Mouse (Mus musculus): ENCODE data around the gene Cxcr5. TPM values are rescaled to one million over a fixed set of nuclear protein-coding genes. Genes with fewer than 3 reads are reported as not detected.

Cxcr5 gene
- total RNA-seq, 2 experiments from 2014 or later = not detected

- no peak for ATAC-seq (replicated peaks; ENCODE audit: poor library complexity)
Observed at GRCm38 (mm10) chr9:44539816-44540421, 21.8 kb downstream of the Cxcr5 start.

GRCm38 (mm10) chr9:44537625-44538301 is 23.9 kb downstream of the Cxcr5 start:
- peak; percentile 75 for ATAC-seq (replicated peaks; ENCODE audit: poor library complexity)

- ATAC-seq (replicated peaks; ENCODE audit: poor library complexity) = no peak
Observed at GRCm38 (mm10) chr9:44532991-44533580, 28.6 kb downstream of the Cxcr5 start.

- ATAC-seq (replicated peaks; ENCODE audit: poor library complexity) = no peak
Observed at GRCm38 (mm10) chr9:44528340-44528739, 33.3 kb downstream of the Cxcr5 start.

GRCm38 (mm10) chr9:44526337-44527112 is 35.2 kb downstream of the Cxcr5 start:
- ATAC-seq (replicated peaks; ENCODE audit: poor library complexity) = no peak

- ATAC-seq (replicated peaks; ENCODE audit: poor library complexity) = no peak
Observed at GRCm38 (mm10) chr9:44525589-44525988, 36.1 kb downstream of the Cxcr5 start.

- no peak for ATAC-seq (replicated peaks; ENCODE audit: poor library complexity)
Observed at GRCm38 (mm10) chr9:44525001-44525400, 36.7 kb downstream of the Cxcr5 start.

- ATAC-seq (replicated peaks; ENCODE audit: poor library complexity) = no peak
Observed at GRCm38 (mm10) chr9:44524235-44524826, 37.3 kb downstream of the Cxcr5 start.

GRCm38 (mm10) chr9:44523686-44524085 is 38.0 kb downstream of the Cxcr5 start:
- no peak for ATAC-seq (replicated peaks; ENCODE audit: poor library complexity)

GRCm38 (mm10) chr9:44521927-44522326 is 39.8 kb downstream of the Cxcr5 start:
- peak; percentile 63 for ATAC-seq (replicated peaks; ENCODE audit: poor library complexity)

GRCm38 (mm10) chr9:44518068-44518467 is 43.6 kb downstream of the Cxcr5 start:
- no peak for ATAC-seq (replicated peaks; ENCODE audit: poor library complexity)

GRCm38 (mm10) chr9:44517368-44517767 is 44.3 kb downstream of the Cxcr5 start:
- ATAC-seq (replicated peaks; ENCODE audit: poor library complexity) = peak; percentile 41

GRCm38 (mm10) chr9:44515891-44516290 is 45.8 kb downstream of the Cxcr5 start:
- no peak for ATAC-seq (replicated peaks; ENCODE audit: poor library complexity)

- ATAC-seq (replicated peaks; ENCODE audit: poor library complexity) = peak; percentile 65
Observed at GRCm38 (mm10) chr9:44515131-44515751, 46.4 kb downstream of the Cxcr5 start.

- no peak for ATAC-seq (replicated peaks; ENCODE audit: poor library complexity)
Observed at GRCm38 (mm10) chr9:44514147-44514546, 47.5 kb downstream of the Cxcr5 start.

GRCm38 (mm10) chr9:44513610-44514009 is 48.1 kb downstream of the Cxcr5 start:
- ATAC-seq (replicated peaks; ENCODE audit: poor library complexity) = no peak

GRCm38 (mm10) chr9:44513121-44513520 is 48.6 kb downstream of the Cxcr5 start:
- ATAC-seq (replicated peaks; ENCODE audit: poor library complexity) = no peak

GRCm38 (mm10) chr9:44512717-44513003 is 49.0 kb downstream of the Cxcr5 start:
- no peak for ATAC-seq (replicated peaks; ENCODE audit: poor library complexity)

- no peak for ATAC-seq (replicated peaks; ENCODE audit: poor library complexity)
Observed at GRCm38 (mm10) chr9:44511935-44512716, 49.6 kb downstream of the Cxcr5 start.
